Mouse (Mus musculus): ENCODE results near the gene Cers3. TPM values are rescaled to one million over a fixed set of nuclear protein-coding genes. Genes with fewer than 3 reads are reported as not detected.
A peak's percentile ranks its signal among the peaks of the same experiment; 100 is the strongest.

Cers3 gene
- polyA plus RNA-seq, 1 experiment from 2014 or later = 1.9 TPM

DNA sequence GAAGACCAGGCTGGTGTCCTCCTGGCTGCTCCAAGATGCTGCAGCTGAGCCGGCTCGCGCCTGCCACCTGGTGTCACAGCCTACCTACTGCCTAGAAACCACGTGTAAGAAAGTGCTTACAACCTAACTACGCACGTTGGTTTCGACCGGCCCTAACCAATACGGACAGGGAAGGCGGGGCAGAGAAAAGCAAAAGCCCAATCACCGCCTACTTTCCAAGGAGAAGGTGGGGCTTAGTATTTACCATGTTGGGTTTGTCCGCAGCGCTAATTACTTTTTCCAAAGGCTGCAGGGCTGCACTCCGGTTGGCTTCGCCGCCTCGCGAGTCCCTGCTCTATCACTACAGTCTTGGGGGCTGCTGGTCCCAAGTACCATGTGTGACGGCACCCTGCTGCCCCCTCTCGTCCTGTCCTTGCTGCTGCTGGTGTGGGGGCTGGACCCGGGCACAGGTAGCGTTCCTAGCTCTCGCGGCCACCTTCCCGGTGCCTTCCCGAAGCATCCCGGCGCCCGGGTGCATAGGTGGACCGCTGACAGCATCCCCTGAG, 96.2 kb downstream of the Cers3 start, which contains the start of gene Adamts17:
Adamts17 (plus strand) TSS at position 273 of the 545 bp plus-strand sequence.
- Histone ChIP-seq H3K9me3 (ENCODE audit: control insufficient read depth, low read length) (no peaks in the 10 kb centered on the region), H3K4me2 (replicated peaks; ENCODE audit: low read depth, low read length) (peak within 1 kb of the TSS; percentile 99), H3K4me3 (ENCODE audit: low read length) (peak within 1 kb of the TSS; percentile 49), H3K4me1 (ENCODE audit: control insufficient read depth, insufficient read depth, low read length) (no peaks in the 10 kb centered on the region; the same call in 1 of the 2 replicates), H3K27me3 (ENCODE audit: control insufficient read depth, insufficient read depth, low read length) (peaks cover 12% of the 10 kb centered on the region), H3K9ac (ENCODE audit: low read depth, low read length) (peak within 1 kb of the TSS; percentile 51), H3K36me3 (ENCODE audit: control insufficient read depth, insufficient read depth, low read length) (no peaks in the 10 kb centered on the region), H3K27ac (ENCODE audit: low read depth, low read length) (no peak within 1 kb of the TSS)
- WGBS = 0% methylated on average over 30 of the region's 30 CpGs
- ATAC-seq (ENCODE audit: low FRiP score, low TSS enrichment) = peak; percentile 97

DNA sequence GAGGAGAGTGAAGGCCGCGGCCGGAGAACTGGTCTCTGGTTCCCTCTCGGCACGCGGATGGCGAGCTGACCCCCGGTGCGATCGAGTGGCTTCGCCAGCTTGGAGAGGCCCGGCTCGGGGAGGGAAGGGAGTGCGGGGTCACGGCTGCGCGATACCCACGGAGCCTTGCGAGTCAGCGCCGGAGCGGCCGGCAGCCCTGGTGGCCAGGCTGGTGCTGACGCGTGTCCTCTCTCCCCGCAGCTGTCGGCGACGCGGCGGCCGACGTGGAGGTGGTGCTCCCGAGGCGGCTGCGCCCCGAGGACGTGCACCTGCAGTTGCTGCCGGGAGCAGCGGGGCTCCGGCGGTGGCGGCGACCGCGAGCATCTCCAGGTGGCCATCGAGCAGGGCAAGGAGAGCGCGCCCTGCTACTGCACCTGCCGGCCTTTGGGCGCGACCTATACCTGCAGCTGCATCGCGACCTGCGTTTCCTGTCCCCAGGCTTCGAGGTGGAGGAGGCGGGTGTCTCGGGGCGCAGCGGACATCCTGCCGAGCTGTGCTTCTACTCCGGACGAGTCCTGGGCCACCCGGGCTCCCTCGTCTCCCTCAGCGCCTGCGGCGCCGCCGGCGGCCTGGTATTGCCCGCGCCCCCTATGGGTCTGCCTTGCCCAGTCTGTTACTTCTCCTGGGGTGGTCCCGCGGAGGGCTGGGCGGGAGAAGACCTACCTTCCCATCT, 96.9 kb downstream of the Cers3 start:
- H3K36me3 ChIP-seq (ENCODE audit: control insufficient read depth, insufficient read depth, low read length) = no peaks in the 10 kb centered on the region
- peaks cover 12% of the 10 kb centered on the region for H3K27me3 ChIP-seq (ENCODE audit: control insufficient read depth, insufficient read depth, low read length)
- H3K4me1 ChIP-seq (ENCODE audit: control insufficient read depth, insufficient read depth, low read length) = no peaks in the 10 kb centered on the region; the same call in 1 of the 2 replicates
- no peak overlapping the region for H3K27ac ChIP-seq (ENCODE audit: low read depth, low read length)
- peak overlapping the region; percentile 99 for H3K4me2 ChIP-seq (replicated peaks; ENCODE audit: low read depth, low read length)
- ATAC-seq (ENCODE audit: low FRiP score, low TSS enrichment) = peak; percentile 20; the same call in 1 of the 2 replicates
- under 1% methylated on average over 75 of the region's 76 CpGs for WGBS
- peak overlapping the region; percentile 51 for H3K9ac ChIP-seq (ENCODE audit: low read depth, low read length)
- H3K4me3 ChIP-seq (ENCODE audit: low read length) = peak overlapping the region; percentile 49
- H3K9me3 ChIP-seq (ENCODE audit: control insufficient read depth, low read length) = no peaks in the 10 kb centered on the region

DNA sequence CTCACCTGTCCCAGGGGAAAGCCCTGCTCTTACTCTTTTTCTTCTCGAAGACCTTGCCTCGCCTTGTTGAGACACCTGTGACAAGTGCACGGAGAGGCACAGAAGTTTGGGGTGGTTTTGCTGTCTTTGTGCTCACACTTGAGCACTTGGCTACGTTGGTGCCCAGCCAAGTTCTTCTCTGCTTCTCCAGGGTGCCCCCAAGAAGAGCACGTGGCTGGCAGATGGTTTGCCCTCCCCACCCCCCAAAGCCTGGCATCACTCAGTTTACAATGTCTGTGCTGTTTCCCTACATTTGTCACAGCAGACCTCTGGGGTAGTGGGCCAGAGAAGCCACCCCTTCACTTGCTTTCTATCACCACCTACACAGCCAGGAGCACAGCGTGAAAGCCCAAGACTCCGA, 97.9 kb downstream of the Cers3 start:
- Histone ChIP-seq H3K9ac (ENCODE audit: low read depth, low read length) (no peak overlapping the region), H3K36me3 (ENCODE audit: control insufficient read depth, insufficient read depth, low read length) (no peaks in the 10 kb centered on the region), H3K27me3 (ENCODE audit: control insufficient read depth, insufficient read depth, low read length) (peaks cover 12% of the 10 kb centered on the region), H3K9me3 (ENCODE audit: control insufficient read depth, low read length) (no peaks in the 10 kb centered on the region), H3K4me2 (replicated peaks; ENCODE audit: low read depth, low read length) (peak overlapping the region; percentile 99; the same call in 1 of the 2 replicates), H3K4me1 (ENCODE audit: control insufficient read depth, insufficient read depth, low read length) (no peaks in the 10 kb centered on the region; the same call in 1 of the 2 replicates), H3K4me3 (ENCODE audit: low read length) (no peak overlapping the region), H3K27ac (ENCODE audit: low read depth, low read length) (no peak overlapping the region)
- ATAC-seq (ENCODE audit: low FRiP score, low TSS enrichment) = no peak
- 80% methylated on average over 7 of the region's 7 CpGs for WGBS

DNA sequence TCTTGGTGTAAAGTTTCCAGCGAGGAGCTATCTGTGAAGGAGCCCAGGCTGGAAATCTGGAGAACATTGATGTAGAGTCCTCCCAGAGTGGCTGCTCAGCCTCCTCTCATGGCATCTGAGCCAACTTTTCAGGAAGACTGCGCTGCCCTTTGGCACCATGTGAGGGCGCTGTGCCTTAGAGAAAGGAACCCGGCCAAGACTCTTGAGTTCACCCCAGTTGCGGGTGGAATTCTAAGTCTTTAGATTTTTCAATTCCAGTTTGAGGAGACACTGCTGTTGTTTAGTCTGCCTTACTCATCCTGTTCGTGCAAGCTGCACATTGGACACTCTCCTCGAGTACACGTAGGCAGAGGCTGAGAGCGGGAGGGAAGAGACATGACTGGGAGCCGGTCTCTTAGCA, 98.7 kb downstream of the Cers3 start:
- no peaks in the 10 kb centered on the region; the same call in 1 of the 2 replicates for H3K4me1 ChIP-seq (ENCODE audit: control insufficient read depth, insufficient read depth, low read length)
- H3K4me3 ChIP-seq (ENCODE audit: low read length) = no peak overlapping the region
- H3K4me2 ChIP-seq (replicated peaks; ENCODE audit: low read depth, low read length) = no peak overlapping the region
- no peaks in the 10 kb centered on the region for H3K36me3 ChIP-seq (ENCODE audit: control insufficient read depth, insufficient read depth, low read length)
- no peak overlapping the region for H3K9ac ChIP-seq (ENCODE audit: low read depth, low read length)
- ATAC-seq (ENCODE audit: low FRiP score, low TSS enrichment) = no peak
- H3K27ac ChIP-seq (ENCODE audit: low read depth, low read length) = no peak overlapping the region
- 46% methylated on average over 10 of the region's 10 CpGs for WGBS
- H3K9me3 ChIP-seq (ENCODE audit: control insufficient read depth, low read length) = no peaks in the 10 kb centered on the region
- peaks cover 12% of the 10 kb centered on the region for H3K27me3 ChIP-seq (ENCODE audit: control insufficient read depth, insufficient read depth, low read length)

DNA sequence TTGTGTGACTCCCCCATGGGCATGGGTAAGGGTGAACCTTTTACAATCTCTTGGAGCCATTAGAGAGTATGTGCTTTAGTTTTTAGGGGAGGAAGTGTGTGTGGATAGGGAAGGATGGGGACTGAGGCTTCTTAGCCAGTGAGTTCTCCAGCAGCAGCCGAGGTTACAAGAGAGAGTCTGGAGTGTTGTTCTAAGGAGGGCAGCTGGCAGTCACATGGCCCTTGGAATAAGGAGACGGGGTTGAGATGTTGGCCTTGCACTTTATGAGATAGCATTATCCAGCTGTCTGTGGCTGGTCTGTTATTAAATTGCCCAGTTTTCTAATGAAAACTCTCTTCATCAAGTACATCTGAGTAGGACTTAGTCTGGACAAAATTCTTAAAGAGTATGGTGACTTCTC, 100.5 kb downstream of the Cers3 start:
- Histone ChIP-seq H3K9ac (ENCODE audit: low read depth, low read length) (no peak overlapping the region), H3K4me2 (replicated peaks; ENCODE audit: low read depth, low read length) (no peak overlapping the region), H3K27me3 (ENCODE audit: control insufficient read depth, insufficient read depth, low read length) (peaks cover 12% of the 10 kb centered on the region), H3K4me1 (ENCODE audit: control insufficient read depth, insufficient read depth, low read length) (no peaks in the 10 kb centered on the region; the same call in 1 of the 2 replicates), H3K27ac (ENCODE audit: low read depth, low read length) (no peak overlapping the region), H3K9me3 (ENCODE audit: control insufficient read depth, low read length) (no peaks in the 10 kb centered on the region), H3K36me3 (ENCODE audit: control insufficient read depth, insufficient read depth, low read length) (no peaks in the 10 kb centered on the region), H3K4me3 (ENCODE audit: low read length) (no peak overlapping the region)
- 61% methylated on average over 2 of the region's 2 CpGs for WGBS
- no peak for ATAC-seq (ENCODE audit: low FRiP score, low TSS enrichment)

DNA sequence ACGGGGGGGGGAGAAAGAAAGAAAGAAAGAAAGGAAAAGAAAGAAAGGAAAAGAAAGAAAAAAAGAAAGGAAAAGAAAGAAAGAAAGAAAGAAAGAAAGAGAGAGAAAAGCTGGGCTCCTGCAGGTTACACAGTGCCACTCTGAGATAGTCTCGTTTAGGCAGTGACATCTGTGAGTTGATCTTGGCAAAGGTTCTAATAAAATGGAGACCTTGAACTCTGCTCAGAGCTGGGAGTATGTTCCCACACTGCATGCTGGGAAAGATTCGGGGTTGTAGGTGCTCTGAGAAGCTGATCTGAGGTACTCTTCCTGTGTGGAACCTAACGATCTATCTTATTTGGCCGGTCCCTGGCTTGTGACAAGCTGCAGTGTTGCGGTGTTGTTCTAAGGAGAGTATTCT, 103.3 kb downstream of the Cers3 start:
- H3K36me3 ChIP-seq (ENCODE audit: control insufficient read depth, insufficient read depth, low read length) = no peaks in the 10 kb centered on the region
- no peak overlapping the region for H3K4me2 ChIP-seq (replicated peaks; ENCODE audit: low read depth, low read length)
- no peaks in the 10 kb centered on the region for H3K27me3 ChIP-seq (ENCODE audit: control insufficient read depth, insufficient read depth, low read length)
- no peak for ATAC-seq (ENCODE audit: low FRiP score, low TSS enrichment)
- H3K4me1 ChIP-seq (ENCODE audit: control insufficient read depth, insufficient read depth, low read length) = no peaks in the 10 kb centered on the region; the same call in 1 of the 2 replicates
- 67% methylated on average over 6 of the region's 6 CpGs for WGBS
- no peak overlapping the region for H3K9ac ChIP-seq (ENCODE audit: low read depth, low read length)
- H3K9me3 ChIP-seq (ENCODE audit: control insufficient read depth, low read length) = no peaks in the 10 kb centered on the region
- H3K4me3 ChIP-seq (ENCODE audit: low read length) = no peak overlapping the region
- no peak overlapping the region for H3K27ac ChIP-seq (ENCODE audit: low read depth, low read length)

DNA sequence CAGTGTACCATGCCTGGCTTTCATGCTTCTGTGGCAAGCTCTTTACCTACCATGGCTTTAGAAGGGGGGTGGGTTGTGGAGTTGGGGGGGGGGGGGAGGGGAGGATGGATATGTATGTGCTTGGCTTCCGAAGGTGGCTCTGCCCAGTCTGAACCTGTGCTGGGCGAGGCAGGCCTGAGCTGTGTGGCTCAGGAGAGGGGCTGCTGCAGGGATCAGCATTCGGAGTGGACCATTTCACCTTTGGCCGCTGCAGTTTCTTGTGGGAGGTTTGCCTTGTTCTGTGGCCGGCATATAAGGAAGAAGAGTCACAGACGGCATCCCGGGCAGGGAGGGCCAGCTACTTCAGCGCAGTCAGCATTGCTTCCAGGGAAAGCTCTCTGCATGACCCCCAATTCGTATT, 104.0 kb downstream of the Cers3 start:
- Histone ChIP-seq H3K4me3 (ENCODE audit: low read length) (no peak overlapping the region), H3K27ac (ENCODE audit: low read depth, low read length) (no peak overlapping the region), H3K4me2 (replicated peaks; ENCODE audit: low read depth, low read length) (no peak overlapping the region), H3K9ac (ENCODE audit: low read depth, low read length) (no peak overlapping the region), H3K27me3 (ENCODE audit: control insufficient read depth, insufficient read depth, low read length) (no peaks in the 10 kb centered on the region), H3K4me1 (ENCODE audit: control insufficient read depth, insufficient read depth, low read length) (no peaks in the 10 kb centered on the region; the same call in 1 of the 2 replicates), H3K9me3 (ENCODE audit: control insufficient read depth, low read length) (no peaks in the 10 kb centered on the region), H3K36me3 (ENCODE audit: control insufficient read depth, insufficient read depth, low read length) (no peaks in the 10 kb centered on the region)
- WGBS = 57% methylated on average over 9 of the region's 9 CpGs
- ATAC-seq (ENCODE audit: low FRiP score, low TSS enrichment) = no peak

DNA sequence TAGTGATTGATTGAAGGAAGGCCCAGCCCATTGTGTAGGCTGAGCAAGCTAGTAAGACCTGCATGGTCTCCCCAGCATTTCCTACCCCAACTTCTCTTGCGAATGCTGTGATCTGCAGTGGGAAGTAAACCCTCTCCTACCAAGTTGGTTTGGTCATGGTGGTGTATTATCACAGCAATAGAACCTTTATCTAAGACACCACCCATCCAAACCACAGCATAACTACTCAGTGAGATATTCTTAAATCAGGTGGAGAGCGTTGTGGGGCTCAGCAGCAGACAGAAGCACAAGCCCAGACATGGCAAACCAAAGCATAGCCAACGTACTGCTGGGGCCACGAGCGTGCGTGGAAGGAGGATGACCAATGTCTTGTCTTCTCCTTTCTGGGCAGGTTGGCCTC, 106.0 kb downstream of the Cers3 start:
- no peak for ATAC-seq (ENCODE audit: low FRiP score, low TSS enrichment)
- H3K4me3 ChIP-seq (ENCODE audit: low read length) = no peak overlapping the region
- no peaks in the 10 kb centered on the region for H3K4me1 ChIP-seq (ENCODE audit: control insufficient read depth, insufficient read depth, low read length)
- no peaks in the 10 kb centered on the region for H3K36me3 ChIP-seq (ENCODE audit: control insufficient read depth, insufficient read depth, low read length)
- H3K27me3 ChIP-seq (ENCODE audit: control insufficient read depth, insufficient read depth, low read length) = no peaks in the 10 kb centered on the region
- H3K9ac ChIP-seq (ENCODE audit: low read depth, low read length) = no peak overlapping the region
- H3K4me2 ChIP-seq (replicated peaks; ENCODE audit: low read depth, low read length) = no peak overlapping the region
- no peaks in the 10 kb centered on the region for H3K9me3 ChIP-seq (ENCODE audit: control insufficient read depth, low read length)
- 96% methylated on average over 6 of the region's 6 CpGs for WGBS
- no peak overlapping the region for H3K27ac ChIP-seq (ENCODE audit: low read depth, low read length)

DNA sequence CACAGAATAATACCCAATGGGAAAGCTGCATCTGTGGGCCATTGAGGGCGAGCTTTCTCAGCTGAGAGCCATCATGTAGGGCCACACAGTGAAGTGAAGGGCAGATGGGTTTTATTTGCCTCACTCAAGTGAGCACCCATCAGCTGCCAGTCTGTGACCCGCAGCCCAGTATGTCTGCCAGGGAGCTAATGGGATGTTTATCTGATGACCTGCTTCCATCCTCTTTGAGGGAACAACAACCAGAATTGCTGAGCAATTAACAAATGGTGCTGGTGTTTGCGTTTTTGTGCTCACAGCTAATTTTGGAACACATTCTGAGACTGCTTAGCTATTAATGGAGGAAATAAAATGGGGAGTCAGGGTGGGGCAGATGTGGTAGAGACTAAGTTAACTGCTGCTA, 108.9 kb downstream of the Cers3 start:
- Histone ChIP-seq H3K36me3 (ENCODE audit: control insufficient read depth, insufficient read depth, low read length) (no peaks in the 10 kb centered on the region), H3K9me3 (ENCODE audit: control insufficient read depth, low read length) (no peaks in the 10 kb centered on the region), H3K4me2 (replicated peaks; ENCODE audit: low read depth, low read length) (no peak overlapping the region), H3K4me3 (ENCODE audit: low read length) (no peak overlapping the region), H3K4me1 (ENCODE audit: control insufficient read depth, insufficient read depth, low read length) (no peaks in the 10 kb centered on the region), H3K27ac (ENCODE audit: low read depth, low read length) (no peak overlapping the region), H3K27me3 (ENCODE audit: control insufficient read depth, insufficient read depth, low read length) (no peaks in the 10 kb centered on the region), H3K9ac (ENCODE audit: low read depth, low read length) (no peak overlapping the region)
- 44% methylated on average over 3 of the region's 3 CpGs for WGBS
- ATAC-seq (ENCODE audit: low FRiP score, low TSS enrichment) = no peak

All from kidney, embryonic 14.5 days (tissue).